Mouse (Mus musculus): ENCODE results near the gene Cbr2. TPM values are rescaled to one million over a fixed set of nuclear protein-coding genes. Genes with fewer than 3 reads are reported as not detected.

Cbr2 gene
- polyA plus RNA-seq, 1 experiment from 2014 or later = 1.00 TPM

GRCm38 (mm10) chr11:120715131-120715530, 16.8 kb downstream of the Cbr2 start:
- Histone ChIP-seq H3K9me3 (ENCODE audit: control insufficient read depth, low read length) (no peaks in the 10 kb centered on the region), H3K27ac (ENCODE audit: low read depth, low read length) (no peak overlapping the region), H3K4me2 (no peak overlapping the region), H3K4me3 (ENCODE audit: low read depth, low read length) (no peak overlapping the region), H3K27me3 (ENCODE audit: control insufficient read depth, insufficient read depth, low read length) (no peaks in the 10 kb centered on the region), H3K36me3 (ENCODE audit: control insufficient read depth, insufficient read depth, low read length) (peaks cover 17% of the 10 kb centered on the region), H3K4me1 (ENCODE audit: control insufficient read depth, insufficient read depth, low read length) (peaks cover 21% of the 10 kb centered on the region), H3K9ac (ENCODE audit: low read length) (no peak overlapping the region)
- ATAC-seq (ENCODE audit: low FRiP score) (no peak), DNase-seq (ENCODE audit: low spot score, missing footprints) (no peak)
- WGBS = 94% methylated on average over 9 of the region's 9 CpGs

GRCm38 (mm10) chr11:120714546-120714945, 17.4 kb downstream of the Cbr2 start:
- no peaks in the 10 kb centered on the region for H3K9me3 ChIP-seq (ENCODE audit: control insufficient read depth, low read length)
- no peak overlapping the region for H3K27ac ChIP-seq (ENCODE audit: low read depth, low read length)
- DNase-seq (ENCODE audit: low spot score, missing footprints) = no peak
- peak overlapping the region; percentile 62 for H3K4me3 ChIP-seq (ENCODE audit: low read depth, low read length)
- peak overlapping the region; percentile 78 for H3K9ac ChIP-seq (ENCODE audit: low read length)
- H3K27me3 ChIP-seq (ENCODE audit: control insufficient read depth, insufficient read depth, low read length) = no peaks in the 10 kb centered on the region
- peaks cover 16% of the 10 kb centered on the region for H3K36me3 ChIP-seq (ENCODE audit: control insufficient read depth, insufficient read depth, low read length)
- peak overlapping the region; percentile 99 for H3K4me2 ChIP-seq
- ATAC-seq (ENCODE audit: low FRiP score) = no peak
- 63% methylated on average over 10 of the region's 10 CpGs for WGBS
- peaks cover 21% of the 10 kb centered on the region for H3K4me1 ChIP-seq (ENCODE audit: control insufficient read depth, insufficient read depth, low read length)

DNA sequence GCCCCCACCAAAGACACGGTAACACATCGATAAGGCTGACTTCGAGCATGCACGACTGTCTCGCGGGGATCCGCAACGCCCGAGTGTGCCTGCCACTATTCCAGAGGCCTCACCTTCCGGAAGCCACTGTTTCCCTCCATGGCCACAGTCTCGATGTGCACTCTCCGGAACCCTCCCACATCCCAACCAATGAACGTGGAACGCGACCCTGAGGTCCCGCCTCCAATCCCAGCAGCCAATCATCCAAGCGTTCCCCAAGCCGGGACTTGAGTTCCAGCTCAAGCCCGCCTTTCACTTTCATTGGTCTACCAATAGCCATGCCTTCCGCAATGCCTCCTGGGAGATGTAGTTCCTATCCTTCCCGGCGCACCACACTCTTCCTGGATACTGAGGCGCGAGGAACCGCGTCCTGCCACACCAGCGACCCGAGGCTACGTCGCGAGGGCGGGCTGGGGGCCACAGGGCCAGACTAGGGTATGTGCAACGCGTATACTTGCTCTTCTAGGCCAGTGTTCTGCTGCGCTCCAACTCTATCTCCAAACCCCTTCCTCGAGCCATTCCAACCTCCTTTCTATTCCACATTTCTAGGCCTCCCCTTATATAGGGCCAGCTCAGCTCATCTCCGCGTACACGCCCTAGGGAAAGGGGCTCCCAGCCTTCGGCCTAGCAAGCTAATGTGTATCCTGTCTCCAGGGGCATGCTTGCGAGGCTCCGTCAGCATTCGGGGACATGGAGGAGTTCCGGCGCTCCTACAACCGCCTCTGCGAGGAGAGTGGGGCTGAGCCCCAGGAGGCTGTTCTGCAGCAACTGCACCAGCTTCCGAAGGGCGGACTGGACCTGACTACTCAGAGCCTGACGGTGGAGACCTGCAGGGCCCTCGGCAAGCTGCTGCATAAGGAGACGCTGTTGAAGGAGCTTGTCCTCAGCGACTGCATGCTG, 18.1 kb downstream of the Cbr2 start, which contains the start of the genes Cenpx and Lrrc45:
TSS of gene Cenpx (minus strand) at position 159 of the 939 bp plus-strand sequence.
TSS of gene Lrrc45 (plus strand) at position 346 of the 939 bp plus-strand sequence.
- H3K36me3 ChIP-seq (ENCODE audit: control insufficient read depth, insufficient read depth, low read length) = peaks cover 13% of the 10 kb centered on the region

GRCm38 (mm10) chr11:120712771-120713568, 18.9 kb downstream of the Cbr2 start:
- WGBS = under 1% methylated on average over 38 of the region's 38 CpGs
- Histone ChIP-seq H3K4me3 (ENCODE audit: low read depth, low read length) (peak overlapping the region; percentile 62), H3K27me3 (ENCODE audit: control insufficient read depth, insufficient read depth, low read length) (no peaks in the 10 kb centered on the region), H3K9me3 (ENCODE audit: control insufficient read depth, low read length) (no peaks in the 10 kb centered on the region), H3K4me2 (peak overlapping the region; percentile 99), H3K9ac (ENCODE audit: low read length) (peak overlapping the region; percentile 65), H3K4me1 (ENCODE audit: control insufficient read depth, insufficient read depth, low read length) (peaks cover 21% of the 10 kb centered on the region), H3K36me3 (ENCODE audit: control insufficient read depth, insufficient read depth, low read length) (peaks cover 7% of the 10 kb centered on the region), H3K27ac (ENCODE audit: low read depth, low read length) (no peak overlapping the region)
- peak; percentile 56 for ATAC-seq (ENCODE audit: low FRiP score)
- peak; percentile 97 for DNase-seq (ENCODE audit: low spot score, missing footprints)

More for the DNA sequence above, 18.1 kb downstream of the Cbr2 start, which contains the start of the genes Cenpx and Lrrc45:
- no peaks in the 10 kb centered on the region for H3K27me3 ChIP-seq (ENCODE audit: control insufficient read depth, insufficient read depth, low read length)
- peak within 1 kb of the TSS; percentile 99 for H3K4me2 ChIP-seq
- peak; percentile 98 for DNase-seq (ENCODE audit: low spot score, missing footprints)
- WGBS = 3% methylated on average over 53 of the region's 53 CpGs
- H3K9ac ChIP-seq (ENCODE audit: low read length) = peak within 1 kb of the TSS; percentile 78
- H3K27ac ChIP-seq (ENCODE audit: low read depth, low read length) = no peak within 1 kb of the TSS; the same call in 1 of the 2 replicates
- peaks cover 21% of the 10 kb centered on the region for H3K4me1 ChIP-seq (ENCODE audit: control insufficient read depth, insufficient read depth, low read length)
- ATAC-seq (ENCODE audit: low FRiP score) = peak; percentile 97
- H3K4me3 ChIP-seq (ENCODE audit: low read depth, low read length) = peak within 1 kb of the TSS; percentile 62
- H3K9me3 ChIP-seq (ENCODE audit: control insufficient read depth, low read length) = no peaks in the 10 kb centered on the region

- ATAC-seq (ENCODE audit: low FRiP score) = no peak
- Histone ChIP-seq H3K4me2 (no peak overlapping the region), H3K4me1 (ENCODE audit: control insufficient read depth, insufficient read depth, low read length) (peaks cover 28% of the 10 kb centered on the region), H3K27ac (ENCODE audit: low read depth, low read length) (no peak overlapping the region), H3K4me3 (ENCODE audit: low read depth, low read length) (no peak overlapping the region), H3K9ac (ENCODE audit: low read length) (no peak overlapping the region), H3K36me3 (ENCODE audit: control insufficient read depth, insufficient read depth, low read length) (peaks cover 7% of the 10 kb centered on the region), H3K27me3 (ENCODE audit: control insufficient read depth, insufficient read depth, low read length) (no peaks in the 10 kb centered on the region), H3K9me3 (ENCODE audit: control insufficient read depth, low read length) (no peaks in the 10 kb centered on the region)
- DNase-seq (ENCODE audit: low spot score, missing footprints) = no peak
- WGBS = 54% methylated on average over 8 of the region's 8 CpGs
Observed at GRCm38 (mm10) chr11:120711980-120712604, 19.8 kb downstream of the Cbr2 start.

DNA sequence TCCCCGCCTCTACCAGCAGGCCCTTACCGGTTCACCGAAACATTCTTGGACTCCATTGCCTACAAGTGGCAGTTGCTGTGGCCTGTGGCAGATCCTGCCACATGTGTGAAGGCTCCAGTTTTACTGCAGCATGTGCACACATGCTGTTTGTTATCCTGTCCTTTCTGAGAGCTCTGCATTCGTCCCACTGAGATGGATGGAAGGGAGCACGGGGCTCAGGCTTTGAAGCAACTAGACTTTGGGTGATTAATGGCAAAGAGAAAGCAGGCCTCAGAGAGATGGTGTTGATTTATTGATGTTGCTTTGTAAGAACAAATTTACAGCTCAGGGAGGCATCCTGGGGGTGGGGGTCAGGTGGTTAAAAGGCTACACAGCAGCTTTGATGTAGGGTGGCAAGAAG, 21.2 kb downstream of the Cbr2 start:
- no peaks in the 10 kb centered on the region for H3K9me3 ChIP-seq (ENCODE audit: control insufficient read depth, low read length)
- H3K9ac ChIP-seq (ENCODE audit: low read length) = no peak overlapping the region
- H3K27ac ChIP-seq (ENCODE audit: low read depth, low read length) = no peak overlapping the region
- no peak overlapping the region for H3K4me2 ChIP-seq
- ATAC-seq (ENCODE audit: low FRiP score) (no peak), DNase-seq (ENCODE audit: low spot score, missing footprints) (no peak)
- H3K27me3 ChIP-seq (ENCODE audit: control insufficient read depth, insufficient read depth, low read length) = no peaks in the 10 kb centered on the region
- no peak overlapping the region for H3K4me3 ChIP-seq (ENCODE audit: low read depth, low read length)
- 88% methylated on average over 5 of the region's 5 CpGs for WGBS
- peaks cover 38% of the 10 kb centered on the region for H3K4me1 ChIP-seq (ENCODE audit: control insufficient read depth, insufficient read depth, low read length)
- H3K36me3 ChIP-seq (ENCODE audit: control insufficient read depth, insufficient read depth, low read length) = peaks cover 2% of the 10 kb centered on the region

DNA sequence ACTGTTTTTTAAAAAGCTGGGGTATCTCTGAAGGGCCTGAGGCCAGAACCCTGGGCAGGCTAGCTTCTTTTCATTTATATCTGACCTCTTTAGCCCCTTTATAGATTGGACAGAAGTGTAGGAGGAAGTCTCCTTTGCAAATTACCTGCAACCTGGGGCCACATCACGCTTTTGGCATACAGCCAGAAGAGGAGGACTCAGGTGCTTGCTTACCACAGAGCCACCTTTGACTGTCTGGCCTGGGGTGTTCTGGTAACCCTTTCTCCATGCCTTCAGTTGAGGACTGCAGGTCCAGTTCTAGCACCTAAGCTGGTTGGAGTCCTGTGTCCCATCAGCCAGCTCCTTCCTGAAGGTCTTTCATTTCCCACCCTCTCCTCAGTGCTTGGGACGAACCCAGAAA, 22.4 kb downstream of the Cbr2 start:
- H3K36me3 ChIP-seq (ENCODE audit: control insufficient read depth, insufficient read depth, low read length) = no peaks in the 10 kb centered on the region; the same call in 1 of the 2 replicates
- H3K4me3 ChIP-seq (ENCODE audit: low read depth, low read length) = no peak overlapping the region
- H3K27ac ChIP-seq (ENCODE audit: low read depth, low read length) = no peak overlapping the region
- H3K4me2 ChIP-seq = no peak overlapping the region
- H3K4me1 ChIP-seq (ENCODE audit: control insufficient read depth, insufficient read depth, low read length) = peaks cover 42% of the 10 kb centered on the region
- WGBS = 76% methylated on average over 2 of the region's 2 CpGs
- no peak for DNase-seq (ENCODE audit: low spot score, missing footprints)
- H3K9ac ChIP-seq (ENCODE audit: low read length) = no peak overlapping the region
- ATAC-seq (ENCODE audit: low FRiP score) = no peak
- no peaks in the 10 kb centered on the region for H3K27me3 ChIP-seq (ENCODE audit: control insufficient read depth, insufficient read depth, low read length)
- no peaks in the 10 kb centered on the region for H3K9me3 ChIP-seq (ENCODE audit: control insufficient read depth, low read length)

DNA sequence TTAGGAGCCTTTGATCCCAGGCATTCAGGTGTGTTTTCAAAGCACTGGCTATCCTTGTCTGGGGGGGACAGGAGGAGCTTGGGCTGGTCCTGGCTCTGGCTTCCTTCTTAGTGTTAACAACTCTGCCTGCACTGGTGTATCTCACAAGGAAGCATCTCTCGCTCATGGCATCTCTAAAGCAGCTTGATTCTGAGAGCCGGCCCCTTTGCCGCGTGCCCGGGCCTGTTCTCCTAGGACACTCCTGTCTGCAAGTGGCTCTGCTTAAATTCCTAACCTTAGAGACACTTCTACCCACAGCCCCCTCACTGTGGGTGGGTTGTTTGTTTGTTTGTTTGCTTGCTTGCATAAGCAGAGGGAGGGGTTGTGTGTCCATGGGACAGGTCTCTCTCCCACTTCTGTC, 23.9 kb downstream of the Cbr2 start:
- 35% methylated on average over 5 of the region's 5 CpGs for WGBS
- Histone ChIP-seq H3K36me3 (ENCODE audit: control insufficient read depth, insufficient read depth, low read length) (no peaks in the 10 kb centered on the region; the same call in 1 of the 2 replicates), H3K27me3 (ENCODE audit: control insufficient read depth, insufficient read depth, low read length) (no peaks in the 10 kb centered on the region), H3K4me2 (no peak overlapping the region), H3K9ac (ENCODE audit: low read length) (peak overlapping the region; percentile 40), H3K9me3 (ENCODE audit: control insufficient read depth, low read length) (no peaks in the 10 kb centered on the region), H3K4me3 (ENCODE audit: low read depth, low read length) (no peak overlapping the region), H3K27ac (ENCODE audit: low read depth, low read length) (no peak overlapping the region), H3K4me1 (ENCODE audit: control insufficient read depth, insufficient read depth, low read length) (peaks cover 44% of the 10 kb centered on the region)
- ATAC-seq (ENCODE audit: low FRiP score) (no peak), DNase-seq (ENCODE audit: low spot score, missing footprints) (no peak)

Measured in midbrain, embryonic 11.5 days (tissue).